ENCODE assay signal across 35 mouse cellular contexts in genomic region chr7:144795976-144796474, GRCm38 (mm10). TPM values are rescaled to one million over a fixed set of nuclear protein-coding genes. Genes with fewer than 3 reads are reported as not detected.
DNase-seq lines count a peak whose midpoint lies in the region; ATAC-seq and TF ChIP-seq lines count a peak whose summit lies in the region.
"Had no signal": no experiment of that assay in that cellular context is flagged by ENCODE, and none has a peak within 500 bp of the region (broad histone marks: within the 10 kb centered on the region; RNA-seq: fewer than 3 reads in every experiment).

No protein-coding gene starts in this region.

- 45% methylated on average over 9 of the region's 9 CpGs for WGBS in heart, adult 2 months
- 39% methylated on average over 9 of the region's 9 CpGs for WGBS in liver, adult 2 months
- WGBS in intestine, embryonic 14.5 days = 39% methylated on average over 9 of the region's 9 CpGs
- WGBS in small intestine, adult 2 months = 23% methylated on average over 9 of the region's 9 CpGs
- 82% methylated on average over 9 of the region's 9 CpGs for WGBS in hindbrain, embryonic 10.5 days

- H3K9me3 ChIP-seq in intestine, embryonic 14.5 days (ENCODE audit: control insufficient read depth, low read length) = no peaks in the 10 kb centered on the region
- no peaks in the 10 kb centered on the region for H3K9me3 ChIP-seq in hindbrain, embryonic 10.5 days
- H3K9me3 ChIP-seq: forebrain, embryonic 13.5 days; heart, embryonic 12.5 days; hindbrain, embryonic 12.5 days; midbrain, embryonic 15.5 days; neural tube, embryonic 12.5 days had no signal

- TF ChIP-seq CTCF in heart, adult 2 months (IDR thresholded peaks at IDR 0.05) = no peak
- no peak for TF ChIP-seq CTCF in liver, adult 2 months (IDR thresholded peaks at IDR 0.05; ENCODE audit: low read depth, low read length)
- no peak for TF ChIP-seq CTCF in small intestine, adult 2 months (IDR thresholded peaks at IDR 0.05; ENCODE audit: extremely low read depth, insufficient read length, insufficient replicate concordance, low read depth, low read length)

- no peak for TF ChIP-seq EP300 in heart, adult 2 months (IDR thresholded peaks at IDR 0.05; ENCODE audit: insufficient read depth, low read depth, low read length)

- intact Hi-C loops in heart, adult 2 months (cut with DNase I) = no loop called here
- intact Hi-C loops in heart, postnatal 36 days (cut with DNase I) = no loop called here

- no peaks in the 10 kb centered on the region for H3K36me3 ChIP-seq in heart, adult 2 months (ENCODE audit: control insufficient read depth, insufficient read depth, low read length)
- no peaks in the 10 kb centered on the region for H3K36me3 ChIP-seq in liver, adult 2 months (ENCODE audit: control insufficient read depth, insufficient read depth, low read length)
- no peaks in the 10 kb centered on the region for H3K36me3 ChIP-seq in intestine, embryonic 14.5 days (ENCODE audit: control insufficient read depth, insufficient read depth, low read length)
- H3K36me3 ChIP-seq in small intestine, adult 2 months (ENCODE audit: control insufficient read depth, insufficient read depth, low read length) = no peaks in the 10 kb centered on the region
- H3K36me3 ChIP-seq in hindbrain, embryonic 10.5 days = no peaks in the 10 kb centered on the region
- H3K36me3 ChIP-seq: heart, embryonic 12.5 days; hindbrain, embryonic 12.5 days; midbrain, embryonic 15.5 days; neural tube, embryonic 12.5 days had no signal

- peak overlapping the region; percentile 36; the same call in 1 of the 2 replicates for H3K27ac ChIP-seq in heart, adult 2 months
- H3K27ac ChIP-seq in liver, adult 2 months (replicated peaks; ENCODE audit: insufficient read depth, low read depth, low read length) = no peak overlapping the region
- H3K27ac ChIP-seq in intestine, embryonic 14.5 days (ENCODE audit: low read depth) = no peak overlapping the region
- H3K27ac ChIP-seq in small intestine, adult 2 months (ENCODE audit: insufficient read depth, low read depth, low read length) = peak overlapping the region; percentile 32
- H3K27ac ChIP-seq in hindbrain, embryonic 10.5 days = no peak overlapping the region
- H3K27ac ChIP-seq: forebrain, embryonic 13.5 days; hindbrain, embryonic 12.5 days; hindbrain, postnatal 0 days; midbrain, embryonic 15.5 days; neural tube, embryonic 12.5 days; stomach, postnatal 0 days had no signal

- no peak for TF ChIP-seq POLR2A in heart, adult 2 months (IDR thresholded peaks at IDR 0.05; ENCODE audit: insufficient read depth, low read depth, low read length)
- TF ChIP-seq POLR2A in liver, adult 2 months (IDR thresholded peaks at IDR 0.05; ENCODE audit: extremely low read depth, insufficient read depth, low read length) = no peak
- no peak for TF ChIP-seq POLR2A in small intestine, adult 2 months (IDR thresholded peaks at IDR 0.05; ENCODE audit: low read depth, low read length)

- H3K4me2 ChIP-seq in intestine, embryonic 14.5 days (ENCODE audit: low read length) = no peak overlapping the region
- H3K4me2 ChIP-seq: forebrain, embryonic 13.5 days; heart, embryonic 12.5 days; hindbrain, embryonic 12.5 days; liver, embryonic 11.5 days; midbrain, embryonic 15.5 days; neural tube, embryonic 12.5 days had no signal

- DNase-seq in heart, adult 2 months = peak in 1 of 2 experiments; percentile 14
- DNase-seq in heart, postnatal 36 days = no peak
- DNase-seq in liver, adult 2 months (ENCODE audit: extremely low read depth, low read depth, low spot score) = peak; percentile 31
- DNase-seq in liver = no peak
- no peak for DNase-seq in intestine, embryonic 14.5 days (ENCODE audit: low spot score)
- no peak for DNase-seq in hindbrain, embryonic 10.5 days (ENCODE audit: low spot score)
- DNase-seq: adrenal gland, postnatal 14 days; cerebellum, adult 11 months; cerebellum, adult 9-10 months; gastrocnemius, postnatal 25 days; heart, postnatal 10 days; kidney, adult 18-20 months; kidney, postnatal 10 days; layer of hippocampus, adult 9-11 months; lung, adult 18-20 months; lung, postnatal 4 days; right cerebral cortex, adult 18-20 months; thymus, adult 18-20 months; thymus, postnatal 36 days had no signal

- H3K4me1 ChIP-seq in heart, adult 2 months (ENCODE audit: control insufficient read depth, insufficient read depth, low read length) = peaks cover 2% of the 10 kb centered on the region; the same call in 1 of the 2 replicates
- no peaks in the 10 kb centered on the region for H3K4me1 ChIP-seq in liver, adult 2 months (ENCODE audit: control insufficient read depth, insufficient read depth, low read length)
- H3K4me1 ChIP-seq in intestine, embryonic 14.5 days (replicated peaks; ENCODE audit: control insufficient read depth, insufficient read depth, low read length) = peaks cover 10% of the 10 kb centered on the region
- peaks cover 34% of the 10 kb centered on the region for H3K4me1 ChIP-seq in small intestine, adult 2 months (ENCODE audit: control insufficient read depth, insufficient read depth, insufficient read length, low read length)
- H3K4me1 ChIP-seq in hindbrain, embryonic 10.5 days (replicated peaks) = peaks cover 32% of the 10 kb centered on the region
- H3K4me1 ChIP-seq: forebrain, embryonic 13.5 days had no signal

- H3K9ac ChIP-seq in heart, adult 2 months (ENCODE audit: low read depth, low read length) = no peak overlapping the region
- H3K9ac ChIP-seq in liver, adult 2 months (ENCODE audit: low read depth, low read length) = no peak overlapping the region
- H3K9ac ChIP-seq in intestine, embryonic 14.5 days (ENCODE audit: low read length) = no peak overlapping the region
- H3K9ac ChIP-seq: heart, embryonic 12.5 days; hindbrain, embryonic 12.5 days; midbrain, embryonic 15.5 days; neural tube, embryonic 12.5 days had no signal

- no peaks in the 10 kb centered on the region for H3K27me3 ChIP-seq in heart, adult 2 months (ENCODE audit: control insufficient read depth, insufficient read depth, low read length)
- no peaks in the 10 kb centered on the region for H3K27me3 ChIP-seq in liver, adult 2 months (ENCODE audit: control insufficient read depth, insufficient read depth, low read length)
- H3K27me3 ChIP-seq in intestine, embryonic 14.5 days (replicated peaks; ENCODE audit: control insufficient read depth, insufficient read depth, low read length) = no peaks in the 10 kb centered on the region
- H3K27me3 ChIP-seq in small intestine, adult 2 months (ENCODE audit: control insufficient read depth, insufficient read depth, low read length) = no peaks in the 10 kb centered on the region
- H3K27me3 ChIP-seq in hindbrain, embryonic 10.5 days (ENCODE audit: insufficient read depth, poor library complexity, severe bottlenecking) = peaks cover 49% of the 10 kb centered on the region
- H3K27me3 ChIP-seq: midbrain, embryonic 15.5 days; neural tube, embryonic 12.5 days had no signal

- no peaks in the 10 kb centered on the region for H3K79me2 ChIP-seq in heart, adult 2 months (replicated peaks; ENCODE audit: control insufficient read depth, insufficient read depth, low read length)
- H3K79me2 ChIP-seq in liver, adult 2 months (ENCODE audit: control insufficient read depth, insufficient read depth, low read length) = no peaks in the 10 kb centered on the region

- peak; percentile 51 for ATAC-seq in intestine, embryonic 14.5 days (replicated peaks; ENCODE audit: low FRiP score, low TSS enrichment, low read depth)
- ATAC-seq: forebrain, embryonic 13.5 days; hindbrain, postnatal 0 days; lung, postnatal 0 days; midbrain, embryonic 15.5 days; Patski had no signal

- no peak overlapping the region for H3K4me3 ChIP-seq in heart, adult 2 months
- no peak overlapping the region for H3K4me3 ChIP-seq in liver, adult 2 months (ENCODE audit: insufficient read depth, low read depth, low read length)
- no peak overlapping the region for H3K4me3 ChIP-seq in intestine, embryonic 14.5 days (ENCODE audit: low read depth, low read length)
- no peak overlapping the region for H3K4me3 ChIP-seq in small intestine, adult 2 months (ENCODE audit: low read depth, low read length)
- no peak overlapping the region for H3K4me3 ChIP-seq in hindbrain, embryonic 10.5 days
- H3K4me3 ChIP-seq: forebrain, embryonic 13.5 days; heart, embryonic 12.5 days; hindbrain, embryonic 12.5 days; megakaryocyte, embryonic 14.5 days; midbrain, embryonic 15.5 days; neural tube, embryonic 12.5 days had no signal

RNA-seq across cellular contexts. Expression of gene Fgf3, which starts 41.9 kb away (rescaled TPM):
- total RNA-seq in heart, adult 2 months (2021) = not detected
- not detected in 2 replicates for polyA plus RNA-seq in heart, adult 2 months (2012; rRNA removed)
- not detected for total RNA-seq in heart, postnatal 36 days (2021)
- total RNA-seq in liver, adult 2 months (2014; rRNA removed) = not detected in 2 replicates
- polyA plus RNA-seq in liver, adult 2 months (2012; rRNA removed) = 0.04 TPM in 1 of 2 replicates, not detected in the other
- polyA plus RNA-seq in intestine, embryonic 14.5 days (2014; fragmentation: Nextera tagmentation; extraction: Ambion mirVana) = not detected in 2 replicates
- 0.16 TPM in 1 of 2 replicates, not detected in the other for polyA plus RNA-seq in small intestine, adult 2 months (2012; rRNA removed)
- 1.7 and 2.6 TPM in 2 replicates for polyA plus RNA-seq in hindbrain, embryonic 10.5 days (2016; fragmentation: Nextera tagmentation; extraction: Ambion mirVana)
- total RNA-seq: gastrocnemius, postnatal 25 days; heart, postnatal 10 days; MEL had no signal
- polyA plus RNA-seq: limb, embryonic 11.5 days; lung, postnatal 0 days; Patski had no signal

RNA-seq across cellular contexts. Expression of gene Ano1, which starts 44.3 kb away (rescaled TPM):
- total RNA-seq in heart, adult 2 months (2021) = 10 to 100 TPM; 11.1 to 11.7 TPM
- polyA plus RNA-seq in heart, adult 2 months (2012; rRNA removed) = 11.7 and 12.5 TPM in 2 replicates
- total RNA-seq in heart, postnatal 36 days (2021) = 10 to 100 TPM; 10.5 to 11.3 TPM
- total RNA-seq in liver, adult 2 months (2014; rRNA removed) = 1.9 and 2.4 TPM in 2 replicates
- polyA plus RNA-seq in liver, adult 2 months (2012; rRNA removed) = 0.97 and 1.6 TPM in 2 replicates
- 39.1 and 43.3 TPM in 2 replicates for polyA plus RNA-seq in intestine, embryonic 14.5 days (2014; fragmentation: Nextera tagmentation; extraction: Ambion mirVana)
- polyA plus RNA-seq in small intestine, adult 2 months (2012; rRNA removed) = 8.9 and 18.0 TPM in 2 replicates
- polyA plus RNA-seq in hindbrain, embryonic 10.5 days (2016; fragmentation: Nextera tagmentation; extraction: Ambion mirVana) = 7.4 and 12.9 TPM in 2 replicates

RNA-seq across cellular contexts. Expression of gene Fgf4, which starts 51.1 kb away (rescaled TPM):
- not detected for total RNA-seq in heart, adult 2 months (2021)
- polyA plus RNA-seq in heart, adult 2 months (2012; rRNA removed) = not detected in 2 replicates
- not detected for total RNA-seq in heart, postnatal 36 days (2021)
- not detected in 2 replicates for total RNA-seq in liver, adult 2 months (2014; rRNA removed)
- polyA plus RNA-seq in liver, adult 2 months (2012; rRNA removed) = not detected in 2 replicates
- not detected in 2 replicates for polyA plus RNA-seq in intestine, embryonic 14.5 days (2014; fragmentation: Nextera tagmentation; extraction: Ambion mirVana)
- polyA plus RNA-seq in small intestine, adult 2 months (2012; rRNA removed) = 0.04 TPM in 1 of 2 replicates, not detected in the other
- polyA plus RNA-seq in hindbrain, embryonic 10.5 days (2016; fragmentation: Nextera tagmentation; extraction: Ambion mirVana) = 0.15 TPM in 1 of 2 replicates, not detected in the other
- total RNA-seq: adrenal gland, postnatal 14 days; heart, postnatal 10 days; hindbrain, postnatal 0 days; left cerebral cortex, postnatal 10 days; MEL had no signal
- polyA plus RNA-seq: forebrain, embryonic 13.5 days; heart, embryonic 12.5 days; hindbrain, postnatal 0 days; liver, embryonic 11.5 days; lung, postnatal 0 days; midbrain, embryonic 15.5 days; Patski; spleen, adult 2 months; stomach, postnatal 0 days had no signal

Comparison
In these comparisons a context has a peak if more than half of its experiments do, and no peak if none do; other contexts are left out.
1. H3K27ac ChIP-seq: peak in heart, adult 2 months (single experiment) and small intestine, adult 2 months (single experiment); none in liver, adult 2 months (single experiment), intestine, embryonic 14.5 days (single experiment) and hindbrain, embryonic 10.5 days (single experiment).